Mouse (Mus musculus) heart, embryonic 15.5 days (tissue): ENCODE measurements at regions not wholly inside any gene's neighbourhood (a gene's known extent, or its start where the extent isn't known, plus 50 kb on each side); places are given as distances from the start of the nearest gene placed in this dataset.
A peak's percentile ranks its signal among the peaks of the same experiment; 100 is the strongest.
"Not testable (repeated sequence)": the region's sequence is repeated elsewhere in the genome, so short reads cannot be mapped to it uniquely, and the experiment has no call there.

Source experiments
- ATAC-seq: fragments of 200-750 bp; cut with Nextera tagmentation; replicated peaks from 2 replicates; pipeline ENCODE4 v1.8.0; 2017; ENCODE audit warnings: low read depth, moderate TSS enrichment; ENCODE audit not compliant: insufficient number of reproducible peaks, insufficient read depth, low FRiP score
- H3K27ac ChIP-seq: fragments of 300-500 bp; sonication (generic); 2 replicates; pipeline ENCODE4 v1.5.1; 2015; ENCODE audit warnings: mild to moderate bottlenecking, inconsistent platforms
- H3K27me3 ChIP-seq: fragments of 300-500 bp; sonication (generic); 2 replicates; pipeline ENCODE4 v1.6.1; 2015; ENCODE audit warnings: inconsistent platforms
- H3K36me3 ChIP-seq: fragments of 300-500 bp; sonication (generic); 2 replicates; pipeline ENCODE4 v1.6.1; 2015; ENCODE audit warnings: mild to moderate bottlenecking, inconsistent platforms
- H3K4me1 ChIP-seq: fragments of 300-500 bp; sonication (generic); replicated peaks from 2 replicates; pipeline ENCODE4 v1.6.1; 2015; ENCODE audit warnings: inconsistent platforms
- H3K4me2 ChIP-seq: fragments of 300-500 bp; sonication (generic); 2 replicates; pipeline ENCODE4 v1.6.1; 2015; ENCODE audit warnings: inconsistent platforms, mild to moderate bottlenecking, moderate library complexity
- H3K4me3 ChIP-seq: fragments of 300-500 bp; sonication (generic); 2 replicates; pipeline ENCODE4 v1.5.1; 2015; ENCODE audit warnings: mild to moderate bottlenecking, inconsistent platforms
- H3K9ac ChIP-seq: fragments of 300-500 bp; sonication (generic); 2 replicates; pipeline ENCODE4 v1.6.1; 2015; ENCODE audit warnings: mild to moderate bottlenecking, inconsistent platforms
- H3K9me3 ChIP-seq: fragments of 300-500 bp; sonication (generic); replicated peaks from 2 replicates; pipeline ENCODE4 v1.6.1; 2016; ENCODE audit warnings: inconsistent platforms
- WGBS: fragments of 180-500 bp; shearing (Covaris S2); methylation state at CpG from one replicate; pipeline ENCODE4 v1.1.7; 2015; ENCODE audit warnings: mixed read lengths; 5-methylcytosine and 5-hydroxymethylcytosine counted together

- Histone ChIP-seq H3K27me3 (0 out of 2 replicates have a peak, but pooled peaks cover 4% of the 10 kb centered on the region), H3K9me3 (no peaks in the 10 kb centered on the region), H3K36me3 (no peaks in the 10 kb centered on the region), H3K4me3 (no peak overlapping the region), H3K9ac (no peak overlapping the region), H3K27ac (no peak overlapping the region), H3K4me2 (no peak overlapping the region), H3K4me1 (peaks cover 5% of the 10 kb centered on the region)
- WGBS = 51% methylated on average over 13 of the region's 13 CpGs
- ATAC-seq = 0 out of 2 replicates have a peak, but pooled peaks have one; percentile 18
Observed at GRCm38 (mm10) chr14:46578051-46579000, 182.0 kb upstream of the Cdkn3 start.

GRCm38 (mm10) chr14:46575889-46576288, 184.5 kb upstream of the Cdkn3 start:
- Histone ChIP-seq H3K27ac (no peak overlapping the region), H3K9ac (no peak overlapping the region), H3K27me3 (no peaks in the 10 kb centered on the region), H3K4me2 (no peak overlapping the region), H3K36me3 (no peaks in the 10 kb centered on the region), H3K9me3 (no peaks in the 10 kb centered on the region), H3K4me3 (no peak overlapping the region), H3K4me1 (peaks cover 7% of the 10 kb centered on the region)
- 70% methylated on average over 4 of the region's 4 CpGs for WGBS
- ATAC-seq = no peak

- no peak overlapping the region for H3K27ac ChIP-seq
- H3K4me2 ChIP-seq = no peak overlapping the region
- no peak overlapping the region for H3K9ac ChIP-seq
- no peaks in the 10 kb centered on the region for H3K27me3 ChIP-seq
- no peaks in the 10 kb centered on the region for H3K36me3 ChIP-seq
- H3K4me1 ChIP-seq = peaks cover 7% of the 10 kb centered on the region
- H3K9me3 ChIP-seq = no peaks in the 10 kb centered on the region
- no peak for ATAC-seq
- 75% methylated on average over 3 of the region's 3 CpGs for WGBS
- no peak overlapping the region for H3K4me3 ChIP-seq
Observed at GRCm38 (mm10) chr14:46575414-46575813, 184.9 kb upstream of the Cdkn3 start.

GRCm38 (mm10) chr14:46573401-46573800, 182.9 kb upstream of the Bmp4 start:
- Histone ChIP-seq H3K27ac (no peak overlapping the region), H3K36me3 (no peaks in the 10 kb centered on the region), H3K4me1 (peaks cover 15% of the 10 kb centered on the region), H3K9ac (no peak overlapping the region), H3K4me3 (no peak overlapping the region), H3K4me2 (no peak overlapping the region), H3K9me3 (no peaks in the 10 kb centered on the region), H3K27me3 (no peaks in the 10 kb centered on the region)
- ATAC-seq = no peak
- 25% methylated on average over 6 of the region's 6 CpGs for WGBS

GRCm38 (mm10) chr14:46572972-46573371, 182.5 kb upstream of the Bmp4 start:
- not testable (repeated sequence) for H3K27me3 ChIP-seq, H3K4me2 ChIP-seq, ATAC-seq, H3K27ac ChIP-seq, H3K9me3 ChIP-seq, H3K9ac ChIP-seq, H3K36me3 ChIP-seq, H3K4me3 ChIP-seq
- peaks cover 15% of the 10 kb centered on the region for H3K4me1 ChIP-seq
- WGBS = 58% methylated on average over 2 of the region's 2 CpGs

- Histone ChIP-seq H3K4me1 (peaks cover 15% of the 10 kb centered on the region), H3K4me2 (no peak overlapping the region), H3K27me3 (no peaks in the 10 kb centered on the region), H3K27ac (no peak overlapping the region), H3K4me3 (no peak overlapping the region), H3K36me3 (no peaks in the 10 kb centered on the region), H3K9me3 (no peaks in the 10 kb centered on the region), H3K9ac (no peak overlapping the region)
- ATAC-seq = no peak
- WGBS = 79% methylated on average over 1 of the region's 1 CpGs
Observed at GRCm38 (mm10) chr14:46571841-46572240, 181.4 kb upstream of the Bmp4 start.

- WGBS = 50% methylated on average over 8 of the region's 8 CpGs
- H3K9me3 ChIP-seq = no peaks in the 10 kb centered on the region
- no peaks in the 10 kb centered on the region for H3K36me3 ChIP-seq
- no peak for ATAC-seq
- H3K27me3 ChIP-seq = no peaks in the 10 kb centered on the region
- no peak overlapping the region for H3K9ac ChIP-seq
- no peak overlapping the region for H3K4me2 ChIP-seq
- H3K4me3 ChIP-seq = no peak overlapping the region
- peaks cover 15% of the 10 kb centered on the region for H3K4me1 ChIP-seq
- H3K27ac ChIP-seq = no peak overlapping the region
Observed at GRCm38 (mm10) chr14:46569273-46569672, 178.8 kb upstream of the Bmp4 start.

- WGBS = 65% methylated on average over 3 of the region's 3 CpGs
- H3K9me3 ChIP-seq = no peaks in the 10 kb centered on the region
- no peak overlapping the region for H3K4me3 ChIP-seq
- H3K4me1 ChIP-seq = peaks cover 9% of the 10 kb centered on the region
- H3K27me3 ChIP-seq = no peaks in the 10 kb centered on the region
- no peak overlapping the region for H3K4me2 ChIP-seq
- H3K9ac ChIP-seq = no peak overlapping the region
- no peak for ATAC-seq
- no peak overlapping the region for H3K27ac ChIP-seq
- no peaks in the 10 kb centered on the region for H3K36me3 ChIP-seq
Observed at GRCm38 (mm10) chr14:46567411-46567780, 176.9 kb upstream of the Bmp4 start.

GRCm38 (mm10) chr14:46566681-46567410, 176.4 kb upstream of the Bmp4 start:
- Histone ChIP-seq H3K4me1 (peaks cover 12% of the 10 kb centered on the region), H3K9me3 (no peaks in the 10 kb centered on the region), H3K4me3 (no peak overlapping the region), H3K4me2 (no peak overlapping the region), H3K27ac (no peak overlapping the region), H3K36me3 (no peaks in the 10 kb centered on the region), H3K9ac (no peak overlapping the region), H3K27me3 (no peaks in the 10 kb centered on the region)
- WGBS = 57% methylated on average over 9 of the region's 9 CpGs
- ATAC-seq = no peak

GRCm38 (mm10) chr14:46564998-46565397, 174.5 kb upstream of the Bmp4 start:
- 16% methylated on average over 3 of the region's 3 CpGs for WGBS
- no peaks in the 10 kb centered on the region for H3K9me3 ChIP-seq

GRCm38 (mm10) chr14:46562016-46562415, 171.5 kb upstream of the Bmp4 start:
- H3K27me3 ChIP-seq = no peaks in the 10 kb centered on the region
- no peak for ATAC-seq
- 0 out of 2 replicates have a peak, but pooled peaks cover 5% of the 10 kb centered on the region for H3K4me1 ChIP-seq
- H3K9ac ChIP-seq = no peak overlapping the region
- no peak overlapping the region for H3K4me3 ChIP-seq
- no peaks in the 10 kb centered on the region for H3K36me3 ChIP-seq
- no peak overlapping the region for H3K4me2 ChIP-seq
- 39% methylated on average over 5 of the region's 5 CpGs for WGBS
- H3K27ac ChIP-seq = no peak overlapping the region
- no peaks in the 10 kb centered on the region for H3K9me3 ChIP-seq

More at GRCm38 (mm10) chr14:46564998-46565397, 174.5 kb upstream of the Bmp4 start:
- Histone ChIP-seq H3K36me3 (no peaks in the 10 kb centered on the region), H3K27ac (no peak overlapping the region), H3K4me3 (no peak overlapping the region), H3K27me3 (no peaks in the 10 kb centered on the region), H3K4me1 (peaks cover 14% of the 10 kb centered on the region), H3K9ac (no peak overlapping the region), H3K4me2 (no peak overlapping the region)
- ATAC-seq = no peak
